Mouse (Mus musculus) T-helper 2 cell (primary cell): ENCODE measurements around the gene Pomgnt2.

Experiments used
- in situ Hi-C: fragments of 300-600 bp; cut with MboI, MseI; formaldehyde crosslinking; loops from one replicate; pipeline ENCODE4 v1.15.1; 2025; ENCODE audit warnings: high pct_unique_total_duplicates

Pomgnt2 gene

GRCm38 (mm10) chr9:121974141-121974986 is 22.5 kb downstream of the Pomgnt2 start:
- in situ Hi-C loops = no loop called here

GRCm38 (mm10) chr9:121973207-121973606 is 23.7 kb downstream of the Pomgnt2 start:
- in situ Hi-C loops = no loop called here

- in situ Hi-C loops = no loop called here
Measured at GRCm38 (mm10) chr9:121969841-121970381, 27.0 kb downstream of the Pomgnt2 start.

- in situ Hi-C loops = no loop called here
Measured at GRCm38 (mm10) chr9:121968258-121968657, 28.7 kb downstream of the Pomgnt2 start.

- in situ Hi-C loops = no loop called here
Measured at GRCm38 (mm10) chr9:121964941-121965340, 32.0 kb downstream of the Pomgnt2 start.

- in situ Hi-C loops = no loop called here
Measured at GRCm38 (mm10) chr9:121959966-121960635, 36.8 kb downstream of the Pomgnt2 start.

- in situ Hi-C loops = no loop called here
Measured at GRCm38 (mm10) chr9:121952596-121952995, 44.3 kb downstream of the Pomgnt2 start.

- in situ Hi-C loops = no loop called here
Measured at GRCm38 (mm10) chr9:121951114-121951423, 45.8 kb downstream of the Pomgnt2 start.

- in situ Hi-C loops = no loop called here
Measured at GRCm38 (mm10) chr9:121950418-121951113, 46.3 kb downstream of the Pomgnt2 start, which contains the start of gene Fam198a. TSS of gene Fam198a (plus strand) at chr9:121950988.

- in situ Hi-C loops = loop anchor here (5.0 kb wide), 1 partner anchor 34 kb away; no protein-coding TSS in a partner anchor
Measured at GRCm38 (mm10) chr9:121948431-121948830, 48.5 kb downstream of the Pomgnt2 start.

- in situ Hi-C loops = loop anchor here (5.0 kb wide), 1 partner anchor 35 kb away; no protein-coding TSS in a partner anchor
Measured at GRCm38 (mm10) chr9:121947784-121948183, 49.1 kb downstream of the Pomgnt2 start.

- in situ Hi-C loops = no loop called here
Measured at GRCm38 (mm10) chr9:121943628-121944027, 53.3 kb downstream of the Pomgnt2 start.

- in situ Hi-C loops = no loop called here
Measured at GRCm38 (mm10) chr9:121943005-121943404, 53.9 kb downstream of the Pomgnt2 start.

GRCm38 (mm10) chr9:121937944-121938355 is 59.0 kb downstream of the Pomgnt2 start:
- in situ Hi-C loops = no loop called here

- in situ Hi-C loops = no loop called here
Measured at GRCm38 (mm10) chr9:121937451-121937864, 59.5 kb downstream of the Pomgnt2 start.

GRCm38 (mm10) chr9:121936952-121937351 is 60.0 kb downstream of the Pomgnt2 start:
- in situ Hi-C loops = no loop called here

GRCm38 (mm10) chr9:121934856-121935255 is 62.1 kb downstream of the Pomgnt2 start:
- in situ Hi-C loops = no loop called here
